Mouse (Mus musculus) kidney, postnatal 4 days (tissue): ENCODE measurements at regions not wholly inside any gene's neighbourhood (a gene's known extent, or its start where the extent isn't known, plus 50 kb on each side); places are given as distances from the start of the nearest gene placed in this dataset.

Source experiments
- DNase-seq, 2 experiments: peaks; one replicate each; pipeline ENCODE4 v3.0.0; 2021; ENCODE audit warnings: mixed read lengths in 2 of 2

DNA sequence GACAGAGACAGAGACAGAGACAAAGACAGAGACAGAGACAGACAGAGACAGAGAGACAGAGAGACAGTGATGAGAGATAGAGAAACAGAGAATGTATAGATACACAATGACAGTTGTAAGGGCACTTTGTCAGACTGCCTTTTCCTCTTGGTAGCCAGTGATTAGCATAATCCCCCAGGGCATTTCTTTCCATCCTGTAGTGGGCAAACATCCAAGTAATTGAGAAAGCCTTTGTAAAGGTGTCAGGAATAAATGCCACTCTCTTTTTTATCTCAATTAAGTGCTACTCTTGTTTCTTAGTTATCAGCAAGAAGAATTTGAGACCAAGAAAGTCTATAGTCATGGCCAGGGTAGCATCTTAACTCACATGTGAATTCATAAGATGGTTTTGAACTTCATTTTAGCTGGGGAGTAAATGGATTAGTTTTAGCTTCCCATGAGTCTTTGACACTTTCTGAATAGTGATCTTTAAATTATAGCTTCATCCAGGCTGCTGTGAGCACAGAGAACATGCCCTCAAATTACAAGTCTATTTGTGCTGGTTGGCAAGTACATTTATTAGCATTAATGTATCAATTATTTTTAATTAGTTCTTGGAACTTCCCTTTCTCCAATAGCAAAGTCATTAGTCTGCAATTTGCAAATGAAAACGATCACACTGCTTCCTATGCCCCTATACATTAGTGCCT lies 1215.9 kb downstream of the Gm9008 start:
- no peak for DNase-seq

GRCm38 (mm10) chr6:75254076-75254414 lies 1243.5 kb downstream of the Gm9008 start:
- DNase-seq, result no peak

DNA sequence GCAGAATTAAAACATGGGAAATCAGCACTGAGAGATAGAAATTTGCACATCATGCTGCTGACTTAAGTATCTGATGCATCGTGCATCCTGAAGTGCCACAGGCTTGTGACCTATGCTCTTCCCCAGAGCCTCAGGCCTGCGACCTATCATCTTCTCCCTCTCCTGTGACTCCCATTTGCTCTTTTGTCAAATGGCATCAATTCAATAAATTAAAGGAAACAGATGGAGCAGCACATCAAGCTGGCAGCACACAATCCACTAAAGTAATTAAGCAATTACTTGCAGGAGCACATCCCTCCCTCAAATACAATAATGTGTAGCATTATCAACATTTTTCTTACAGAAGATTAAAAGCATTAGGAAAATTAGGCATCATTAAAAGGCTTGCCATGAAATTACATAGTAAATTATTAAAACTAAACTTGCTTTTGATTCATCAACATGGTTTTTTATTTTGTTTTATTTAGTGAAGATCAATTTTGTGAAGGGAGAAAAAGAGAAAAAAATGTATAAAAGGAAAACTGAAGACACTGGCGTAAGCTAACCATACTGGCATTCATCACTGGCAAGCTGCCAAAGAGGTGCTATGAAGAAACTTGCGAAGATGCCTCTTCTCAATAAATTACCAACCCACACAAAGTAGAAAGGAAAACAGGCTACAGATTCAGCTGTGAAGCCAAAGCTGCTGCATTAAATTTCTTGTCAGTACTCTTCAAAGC lies 1244.1 kb downstream of the Gm9008 start:
- DNase-seq, result peak in 1 of 2 experiments; percentile 1

- DNase-seq, result no peak
Measured at GRCm38 (mm10) chr6:75215515-75215914, 1282.1 kb downstream of the Gm9008 start.

GRCm38 (mm10) chr6:75212721-75213475 lies 1284.7 kb downstream of the Gm9008 start:
- DNase-seq, result no peak
